Mouse (Mus musculus) macrophage (primary cell): Measurements from ENCODE around the gene Mamdc2. TPM values are rescaled to one million over a fixed set of nuclear protein-coding genes. Genes with fewer than 3 reads are reported as not detected.

Source experiments
- H3K27ac ChIP-seq: fragments of 350-480 bp; formaldehyde crosslinking; 2 replicates; pipeline ENCODE4 v1.9.0; 2021
- H3K36me3 ChIP-seq: fragments of 350-480 bp; formaldehyde crosslinking; 2 replicates; pipeline ENCODE4 v1.9.0; 2021; ENCODE audit errors: inconsistent target
- H3K4me3 ChIP-seq: fragments of 350-480 bp; formaldehyde crosslinking; 2 replicates; pipeline ENCODE4 v1.9.0; 2021; ENCODE audit errors: inconsistent target
- H3K79me2 ChIP-seq: fragments of 350-480 bp; formaldehyde crosslinking; 2 replicates; pipeline ENCODE4 v1.9.0; 2021; ENCODE audit errors: inconsistent target
- WGBS: methylation state at CpG from one replicate; pipeline ENCODE4 v1.1.7; 2026; ENCODE audit warnings: inconsistent platforms; ENCODE audit not compliant: missing documents; 5-methylcytosine and 5-hydroxymethylcytosine counted together
- polyA plus RNA-seq: library from polyadenylated mRNA; stranded (reverse); fragments of 250-400 nt; gene quantifications from 3 replicates; pipeline ENCODE4 v1.2.4, GENCODE M21; 2018; ENCODE audit warnings: inconsistent platforms

The Mamdc2 gene
- polyA plus RNA-seq, 1 experiment from 2014 or later, result 1.6 TPM

- Histone ChIP-seq H3K36me3 (no peaks in the 10 kb centered on the region), H3K79me2 (no peaks in the 10 kb centered on the region), H3K27ac (no peak overlapping the region), H3K4me3 (no peak overlapping the region)
- 71% methylated on average over 1 of the region's 1 CpGs for WGBS
These were observed 53.6 kb downstream of the Mamdc2 start for GRCm38 (mm10) chr19:23394597-23394996.

- Histone ChIP-seq H3K79me2 (no peaks in the 10 kb centered on the region), H3K36me3 (no peaks in the 10 kb centered on the region), H3K4me3 (no peak overlapping the region), H3K27ac (no peak overlapping the region)
- 67% methylated on average over 4 of the region's 4 CpGs for WGBS
These were observed 59.4 kb downstream of the Mamdc2 start for GRCm38 (mm10) chr19:23388862-23389272.

- Histone ChIP-seq H3K79me2 (no peaks in the 10 kb centered on the region), H3K27ac (no peak overlapping the region), H3K4me3 (no peak overlapping the region), H3K36me3 (no peaks in the 10 kb centered on the region)
- 28% methylated on average over 7 of the region's 7 CpGs for WGBS
These were observed 60.0 kb downstream of the Mamdc2 start for GRCm38 (mm10) chr19:23388083-23388861.

- Histone ChIP-seq H3K4me3 (no peak overlapping the region), H3K36me3 (no peaks in the 10 kb centered on the region), H3K79me2 (no peaks in the 10 kb centered on the region), H3K27ac (no peak overlapping the region)
- WGBS, result 96% methylated on average over 2 of the region's 2 CpGs
These were observed 65.8 kb downstream of the Mamdc2 start for GRCm38 (mm10) chr19:23382396-23382795.

GRCm38 (mm10) chr19:23380968-23381367 is 67.3 kb downstream of the Mamdc2 start:
- Histone ChIP-seq H3K36me3 (no peaks in the 10 kb centered on the region), H3K79me2 (no peaks in the 10 kb centered on the region), H3K4me3 (no peak overlapping the region), H3K27ac (no peak overlapping the region)
- WGBS, result 100% methylated on average over 4 of the region's 4 CpGs

- Histone ChIP-seq H3K79me2 (no peaks in the 10 kb centered on the region), H3K27ac (no peak overlapping the region), H3K4me3 (no peak overlapping the region), H3K36me3 (no peaks in the 10 kb centered on the region)
- 97% methylated on average over 8 of the region's 8 CpGs for WGBS
These were observed 68.3 kb downstream of the Mamdc2 start for GRCm38 (mm10) chr19:23379752-23380504.

GRCm38 (mm10) chr19:23376536-23377201 is 71.6 kb downstream of the Mamdc2 start:
- Histone ChIP-seq H3K4me3 (no peak overlapping the region), H3K27ac (no peak overlapping the region), H3K36me3 (no peaks in the 10 kb centered on the region), H3K79me2 (no peaks in the 10 kb centered on the region)
- 89% methylated on average over 10 of the region's 11 CpGs for WGBS

GRCm38 (mm10) chr19:23374941-23375656 is 73.1 kb downstream of the Mamdc2 start:
- no peaks in the 10 kb centered on the region for H3K36me3 ChIP-seq
- no peaks in the 10 kb centered on the region for H3K79me2 ChIP-seq
- WGBS, result 96% methylated on average over 7 of the region's 7 CpGs
- H3K4me3 ChIP-seq, result no peak overlapping the region
- H3K27ac ChIP-seq, result no peak overlapping the region

GRCm38 (mm10) chr19:23373728-23374127 is 74.5 kb downstream of the Mamdc2 start:
- no peaks in the 10 kb centered on the region for H3K36me3 ChIP-seq
- 69% methylated on average over 9 of the region's 9 CpGs for WGBS
- no peaks in the 10 kb centered on the region for H3K79me2 ChIP-seq
- H3K4me3 ChIP-seq, result no peak overlapping the region
- no peak overlapping the region for H3K27ac ChIP-seq

GRCm38 (mm10) chr19:23373287-23373686 is 75.0 kb downstream of the Mamdc2 start:
- Histone ChIP-seq H3K4me3 (no peak overlapping the region), H3K27ac (no peak overlapping the region), H3K79me2 (no peaks in the 10 kb centered on the region), H3K36me3 (no peaks in the 10 kb centered on the region)
- 60% methylated on average over 5 of the region's 8 CpGs for WGBS

GRCm38 (mm10) chr19:23369275-23369674 is 79.0 kb downstream of the Mamdc2 start:
- Histone ChIP-seq H3K27ac (no peak overlapping the region), H3K36me3 (no peaks in the 10 kb centered on the region), H3K4me3 (no peak overlapping the region), H3K79me2 (no peaks in the 10 kb centered on the region)
- whole genome bisulfite sequencing, result 81% methylated on average over 4 of the region's 4 CpGs

- no peaks in the 10 kb centered on the region for H3K79me2 ChIP-seq
- H3K36me3 ChIP-seq, result no peaks in the 10 kb centered on the region
- 94% methylated on average over 3 of the region's 3 CpGs for WGBS
- no peak overlapping the region for H3K27ac ChIP-seq
- no peak overlapping the region for H3K4me3 ChIP-seq
These were observed 86.2 kb downstream of the Mamdc2 start for GRCm38 (mm10) chr19:23362006-23362405.

- Histone ChIP-seq H3K27ac (no peak overlapping the region), H3K79me2 (no peaks in the 10 kb centered on the region), H3K36me3 (no peaks in the 10 kb centered on the region), H3K4me3 (no peak overlapping the region)
- 93% methylated on average over 4 of the region's 4 CpGs for WGBS
These were observed 87.1 kb downstream of the Mamdc2 start for GRCm38 (mm10) chr19:23361124-23361523.

GRCm38 (mm10) chr19:23360536-23360935 is 87.7 kb downstream of the Mamdc2 start:
- Histone ChIP-seq H3K79me2 (no peaks in the 10 kb centered on the region), H3K4me3 (no peak overlapping the region), H3K27ac (no peak overlapping the region), H3K36me3 (no peaks in the 10 kb centered on the region)
- WGBS, result 100% methylated on average over 4 of the region's 4 CpGs
